Mouse (Mus musculus): ENCODE measurements around the gene Slc7a1.

Slc7a1 gene

GRCm38 (mm10) chr5:148326295-148326694, 73.4 kb downstream of the Slc7a1 start:
- DNase-seq (ENCODE audit: low spot score) = peak; percentile 33

GRCm38 (mm10) chr5:148325317-148325885, 74.3 kb downstream of the Slc7a1 start:
- peak; percentile 66 for DNase-seq (ENCODE audit: low spot score)

DNA sequence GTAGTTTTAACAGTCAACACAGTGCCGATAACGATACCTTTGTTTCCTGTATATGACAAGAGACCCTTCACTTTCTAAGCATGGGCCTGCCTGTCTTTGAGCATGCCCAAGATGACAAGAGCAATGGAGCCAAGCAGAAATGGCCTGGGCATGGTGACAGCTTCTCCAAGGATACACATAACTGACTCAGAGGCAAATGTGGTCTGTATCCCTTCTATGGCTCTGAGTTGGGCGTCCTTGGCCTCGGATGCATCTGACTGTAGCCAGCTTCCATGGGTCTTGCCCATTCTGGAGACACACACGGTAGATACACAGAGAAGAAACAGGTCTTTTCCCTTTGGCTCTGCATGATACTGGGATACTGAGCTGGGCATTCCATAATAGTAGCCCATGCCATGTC, 84.8 kb downstream of the Slc7a1 start:
- no peak for DNase-seq (ENCODE audit: low spot score)

- DNase-seq (ENCODE audit: low spot score) = no peak
Measured at GRCm38 (mm10) chr5:148312443-148312842, 87.3 kb downstream of the Slc7a1 start.

DNA sequence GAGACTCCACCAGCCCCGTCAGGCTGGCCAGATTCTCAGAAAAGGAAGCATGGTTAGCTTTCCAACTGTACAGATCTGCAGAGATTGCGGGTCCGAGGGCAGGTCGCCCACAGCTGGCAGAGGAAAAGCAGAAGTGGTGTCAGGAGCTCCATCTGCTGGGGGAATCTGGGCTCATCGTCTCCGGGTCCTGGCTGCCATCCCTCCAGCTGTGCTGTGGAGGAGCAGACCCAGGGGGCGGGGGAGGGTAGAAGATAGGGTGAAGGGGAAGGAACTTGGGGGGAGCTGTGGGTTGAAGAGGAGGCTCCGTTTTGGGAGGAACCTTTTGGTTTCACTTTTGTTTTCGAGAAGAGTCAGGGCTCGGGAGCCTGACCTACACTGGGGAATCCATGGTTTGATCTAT, 88.9 kb downstream of the Slc7a1 start:
- DNase-seq (ENCODE audit: low spot score) = no peak

DNA sequence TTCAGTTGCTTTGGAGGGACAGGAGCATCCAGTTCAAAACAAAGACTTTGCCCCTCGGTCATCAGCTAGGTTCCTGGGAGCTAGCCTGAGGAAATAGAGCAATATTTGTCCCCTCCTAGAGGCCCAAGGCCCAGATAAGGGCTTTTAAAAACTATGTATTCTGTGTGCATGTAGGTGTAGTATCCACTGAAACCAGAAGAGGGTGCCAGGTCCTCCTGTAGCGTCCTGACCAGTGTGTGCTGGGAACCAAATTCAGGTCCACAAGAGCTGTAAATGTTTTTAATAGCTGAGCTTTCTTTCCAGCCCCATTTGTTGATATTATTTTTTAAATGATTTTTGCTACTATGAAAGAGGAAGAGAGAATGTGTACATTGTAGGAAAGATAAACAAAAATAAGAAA, 95.6 kb downstream of the Slc7a1 start:
- no peak for DNase-seq (ENCODE audit: low spot score)

- DNase-seq (ENCODE audit: low spot score) = no peak
Measured at GRCm38 (mm10) chr5:148302968-148303367, 96.7 kb downstream of the Slc7a1 start.

DNA sequence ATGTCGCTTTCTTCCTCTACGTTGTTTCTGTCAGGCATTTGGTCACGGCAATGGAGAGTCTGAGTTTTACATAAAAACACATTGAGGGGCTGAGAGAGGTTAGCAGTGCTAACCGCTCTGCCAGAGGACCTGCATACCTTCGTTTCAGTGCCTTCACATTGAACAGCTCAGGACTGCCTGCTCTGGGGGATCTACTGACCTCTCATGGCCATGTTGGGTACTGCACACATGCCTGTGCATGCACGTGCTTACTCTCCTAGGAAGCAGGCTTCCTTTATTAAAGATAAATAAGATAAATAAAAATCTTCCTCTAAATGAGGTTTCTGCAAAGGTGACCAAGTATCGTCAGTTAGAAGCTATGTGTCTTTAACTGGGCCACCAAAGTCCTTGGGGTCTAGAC, 106.4 kb downstream of the Slc7a1 start:
- peak; percentile 61 for DNase-seq (ENCODE audit: low spot score)

DNA sequence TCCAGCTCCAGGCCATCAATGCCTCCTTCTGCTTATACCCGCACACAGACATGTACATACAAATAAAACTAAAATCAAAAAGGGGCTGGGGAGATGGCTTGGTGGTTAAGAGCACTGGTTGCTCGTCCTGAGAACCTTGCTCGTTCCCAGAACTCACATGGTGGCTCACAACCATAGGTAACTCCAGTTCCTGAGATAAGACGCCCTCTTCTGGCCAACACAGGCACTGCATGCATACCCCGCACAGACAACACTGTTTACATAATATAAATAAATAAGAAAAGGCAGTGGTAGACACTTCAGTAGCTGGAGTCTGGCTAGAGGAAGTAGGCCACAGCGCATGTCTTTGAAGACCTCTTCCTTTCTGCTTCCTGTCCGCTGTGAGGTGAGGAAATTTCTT, 106.8 kb downstream of the Slc7a1 start:
- DNase-seq (ENCODE audit: low spot score) = no peak

DNA sequence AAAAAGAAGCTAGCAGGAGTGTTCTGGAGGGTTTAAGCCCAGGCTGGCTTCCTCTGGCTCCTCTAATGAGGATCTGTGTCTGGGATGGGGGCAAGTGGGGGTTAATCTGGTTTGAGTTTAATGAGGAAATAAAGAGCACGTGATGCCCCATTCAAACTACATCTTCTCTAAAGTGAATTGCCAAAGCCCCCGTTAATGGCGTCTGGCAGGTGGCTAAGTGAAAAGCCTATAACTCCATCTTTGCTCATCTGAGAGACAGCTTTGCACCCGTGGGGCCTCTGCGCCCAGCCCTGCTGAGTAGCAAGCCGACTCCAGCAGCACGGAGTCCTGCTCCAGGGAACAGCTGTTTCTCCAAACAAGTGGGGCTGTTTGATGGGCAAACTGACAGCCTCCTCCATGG, 109.8 kb downstream of the Slc7a1 start:
- no peak for DNase-seq (ENCODE audit: low spot score)

DNA sequence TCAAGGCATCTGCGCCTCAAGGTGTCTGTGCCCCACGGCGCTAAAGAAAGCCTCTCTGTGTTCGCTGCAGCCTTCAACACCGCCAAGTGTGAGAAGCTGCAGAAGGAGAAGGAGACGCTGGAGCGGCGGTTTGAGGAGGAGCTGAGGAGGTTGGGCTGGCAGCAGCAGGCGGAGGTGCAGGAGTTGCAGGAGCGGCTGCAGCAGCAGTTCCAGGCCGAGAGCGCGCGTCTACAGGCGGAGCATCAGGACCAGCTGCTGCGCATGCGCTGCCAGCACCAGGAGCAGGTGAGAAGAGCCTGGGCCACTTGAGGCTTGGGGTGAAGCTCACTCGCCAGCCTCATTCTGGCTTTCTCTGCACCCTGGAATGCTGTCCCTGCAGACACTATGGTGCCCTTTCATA, 110.9 kb downstream of the Slc7a1 start:
- no peak for DNase-seq (ENCODE audit: low spot score)

DNA sequence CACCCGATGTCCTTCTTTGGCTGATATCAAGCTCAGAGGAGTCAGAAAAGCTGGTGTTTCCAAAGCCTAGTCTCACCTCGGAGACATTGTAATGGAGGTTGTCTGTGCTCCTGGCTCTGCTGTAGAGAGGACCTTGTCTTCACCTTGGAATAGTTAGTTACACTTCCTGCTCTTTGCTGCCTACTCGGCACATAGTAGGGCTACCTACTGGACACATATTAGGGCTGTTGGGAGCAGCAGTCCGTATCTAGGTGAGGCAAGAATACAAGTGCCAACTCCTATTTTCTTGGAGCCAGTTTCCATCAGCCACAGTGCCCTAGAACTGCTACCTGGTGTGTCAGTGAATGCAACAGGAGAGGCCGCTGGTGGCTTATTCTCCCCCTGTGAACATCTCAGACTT, 112.2 kb downstream of the Slc7a1 start:
- no peak for DNase-seq (ENCODE audit: low spot score)

DNA sequence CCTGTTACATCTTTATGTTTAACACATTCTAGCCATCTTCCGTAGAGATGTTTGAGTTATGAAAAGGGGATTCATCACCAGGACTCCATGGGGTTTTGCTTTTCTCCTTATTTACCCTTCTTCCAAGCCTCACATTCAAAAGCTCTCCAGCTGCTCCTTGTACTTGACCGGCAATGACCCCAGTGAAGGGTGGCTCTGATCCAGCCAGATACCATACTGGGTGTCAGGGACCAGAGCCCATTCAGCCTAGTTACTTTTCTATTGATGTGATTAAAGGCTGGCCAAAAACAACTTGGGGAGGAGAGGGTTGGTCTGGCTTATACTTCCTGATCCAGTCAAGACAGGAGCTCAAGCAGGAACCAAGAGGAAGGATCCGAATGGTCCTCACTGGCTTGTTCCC, 116.1 kb downstream of the Slc7a1 start:
- no peak for DNase-seq (ENCODE audit: low spot score)

- DNase-seq (ENCODE audit: low spot score) = no peak
Measured at GRCm38 (mm10) chr5:148283177-148283576, 116.5 kb downstream of the Slc7a1 start.

- DNase-seq (ENCODE audit: low spot score) = no peak
Measured at GRCm38 (mm10) chr5:148282631-148283030, 117.1 kb downstream of the Slc7a1 start.

DNA sequence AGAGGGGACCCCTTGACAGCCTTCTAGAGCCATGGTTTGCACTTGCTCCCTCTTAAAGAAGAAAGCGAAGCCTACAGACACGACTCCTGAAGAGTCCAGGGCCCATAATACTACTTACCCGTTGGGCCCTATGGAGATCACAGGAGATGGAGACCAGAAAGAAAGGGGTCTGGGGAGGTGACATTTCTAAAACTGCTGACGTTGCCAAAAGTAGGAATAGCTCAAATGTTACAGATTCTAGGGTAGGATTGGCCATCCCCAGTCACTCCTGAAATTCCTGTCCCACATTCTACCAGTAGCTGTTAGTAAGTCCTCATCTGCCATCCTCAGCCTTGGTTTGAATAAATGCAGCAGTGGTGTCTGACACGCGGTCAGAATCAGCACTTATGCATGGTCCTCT, 117.6 kb downstream of the Slc7a1 start:
- no peak for DNase-seq (ENCODE audit: low spot score)

GRCm38 (mm10) chr5:148280321-148280720, 119.4 kb downstream of the Slc7a1 start:
- no peak for DNase-seq (ENCODE audit: low spot score)

- no peak for DNase-seq (ENCODE audit: low spot score)
Measured at GRCm38 (mm10) chr5:148278233-148278632, 121.5 kb downstream of the Slc7a1 start.

Measured in testis, postnatal 10 days (tissue).